Mouse (Mus musculus) cerebellum, postnatal 25 days (tissue): ENCODE measurements around the gene Dvl2.
A peak's percentile ranks its signal among the peaks of the same experiment; 100 is the strongest.

ENCODE experiments used
- DNase-seq, 2 experiments: peaks; one replicate each; pipeline ENCODE4 v3.0.0; 2021; ENCODE audit warnings: mixed read lengths in 2 of 2

Dvl2 gene

DNA sequence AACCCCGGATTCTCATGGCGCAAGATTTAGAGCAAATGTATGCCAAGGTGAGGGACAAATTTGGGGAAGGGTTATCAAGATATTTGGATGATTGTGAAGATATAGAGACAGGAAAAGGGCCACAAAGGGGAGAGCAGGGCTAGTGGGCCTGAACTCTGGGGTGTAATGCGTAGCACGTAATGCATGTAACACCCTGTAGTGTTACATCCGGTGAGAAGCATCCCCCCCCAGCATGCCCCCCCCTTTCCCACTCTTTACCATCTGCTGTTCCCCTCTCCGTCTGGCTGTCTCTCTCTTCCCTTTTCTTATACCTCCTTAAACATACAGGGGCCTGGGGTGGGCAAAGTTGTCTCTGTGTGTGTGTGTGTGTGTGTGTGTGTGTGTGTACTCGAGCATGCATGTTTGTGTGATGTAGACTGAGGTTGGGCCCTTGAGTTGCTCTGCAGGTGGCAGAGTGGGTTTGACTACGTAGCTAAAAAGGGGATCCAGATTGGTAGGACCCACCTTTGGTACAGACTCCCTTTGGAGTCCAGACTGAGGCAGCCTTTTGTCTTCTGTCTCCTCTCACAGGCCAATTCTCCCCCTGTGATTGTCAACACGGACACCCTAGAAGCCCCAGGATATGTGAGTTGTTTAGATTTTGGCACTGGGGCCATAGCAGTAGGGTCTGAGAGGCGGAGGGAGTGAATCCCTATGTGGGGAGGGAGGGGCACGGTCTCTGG lies 29.6 kb downstream of the Dvl2 start:
- DNase-seq, result no peak

DNA sequence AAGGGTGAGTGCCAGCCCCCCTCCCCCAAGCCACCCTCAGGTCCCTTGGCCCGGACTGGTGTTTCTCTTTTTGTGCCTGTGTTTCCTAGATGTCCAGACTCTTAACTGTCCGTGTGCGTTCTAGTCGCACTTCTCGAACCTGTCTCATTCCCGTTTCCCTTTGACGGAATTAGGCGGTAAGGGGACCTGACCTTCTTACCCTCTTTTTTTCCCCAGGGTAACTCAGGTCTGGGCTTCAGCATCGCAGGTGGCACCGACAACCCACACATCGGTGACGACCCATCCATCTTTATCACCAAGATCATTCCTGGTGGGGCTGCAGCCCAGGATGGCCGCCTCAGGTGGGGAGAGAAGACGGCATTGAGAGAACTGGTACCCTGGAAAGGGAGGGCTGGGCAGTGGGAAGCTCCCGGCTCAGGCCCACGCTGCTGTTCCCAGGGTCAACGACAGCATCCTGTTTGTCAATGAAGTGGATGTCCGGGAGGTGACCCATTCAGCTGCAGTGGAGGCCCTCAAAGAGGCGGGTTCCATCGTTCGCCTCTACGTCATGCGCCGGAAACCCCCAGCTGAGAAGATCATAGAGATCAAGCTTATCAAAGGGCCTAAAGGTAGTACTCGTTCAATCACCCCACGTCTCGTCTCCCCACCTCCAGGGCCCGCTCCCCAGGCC lies 30.4 kb downstream of the Dvl2 start:
- no peak for DNase-seq

DNA sequence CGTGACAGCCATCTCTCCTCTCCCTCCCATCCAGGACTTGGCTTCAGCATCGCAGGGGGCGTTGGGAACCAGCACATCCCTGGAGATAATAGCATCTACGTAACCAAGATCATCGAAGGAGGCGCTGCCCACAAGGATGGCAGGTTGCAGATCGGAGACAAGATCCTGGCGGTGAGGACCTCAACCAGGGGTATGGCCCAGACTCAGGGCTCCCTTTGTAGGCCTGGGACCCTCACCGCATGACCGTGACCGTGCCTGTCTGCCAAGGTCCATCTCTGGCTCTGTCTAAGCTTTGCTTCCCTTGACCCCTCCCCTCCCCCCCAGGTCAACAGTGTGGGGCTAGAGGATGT lies 30.9 kb downstream of the Dvl2 start:
- no peak for DNase-seq

DNA sequence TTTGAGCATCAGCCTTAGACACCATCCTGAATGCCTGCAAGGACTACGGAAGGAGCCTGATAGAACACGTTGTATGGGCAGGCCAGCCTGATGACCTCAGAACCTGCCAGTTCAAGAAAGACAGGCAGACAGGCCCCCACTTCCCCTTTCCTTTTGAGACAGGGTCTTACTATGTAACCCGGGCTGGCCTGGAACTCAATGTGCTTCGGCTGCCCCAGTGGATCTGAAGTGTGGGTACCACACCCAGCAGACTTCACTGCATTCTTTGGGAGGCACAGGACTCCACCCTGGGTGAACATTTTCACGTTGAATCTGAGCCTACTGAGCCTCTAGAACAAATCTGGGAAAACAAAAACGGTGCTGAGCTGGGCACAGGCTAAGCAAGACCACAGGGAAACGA lies 37.8 kb downstream of the Dvl2 start:
- no peak for DNase-seq

DNA sequence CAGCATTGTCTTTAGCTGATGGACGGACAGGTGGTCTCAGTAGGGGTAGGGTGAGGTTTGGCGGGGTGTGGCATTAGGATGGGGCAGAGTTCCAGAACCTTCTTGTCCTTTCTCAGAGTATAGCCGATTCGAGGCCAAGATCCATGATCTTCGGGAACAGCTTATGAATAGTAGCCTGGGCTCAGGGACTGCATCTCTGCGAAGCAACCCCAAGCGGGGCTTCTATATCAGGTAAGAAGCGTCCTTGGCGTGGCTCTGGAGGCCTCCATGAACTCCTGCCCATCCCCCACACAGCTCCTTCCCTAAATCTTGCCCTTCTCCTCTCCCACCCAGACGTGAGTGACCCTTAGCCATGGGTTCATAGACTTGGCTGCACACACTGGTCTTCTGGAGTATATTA lies 39.2 kb downstream of the Dvl2 start:
- no peak for DNase-seq

DNA sequence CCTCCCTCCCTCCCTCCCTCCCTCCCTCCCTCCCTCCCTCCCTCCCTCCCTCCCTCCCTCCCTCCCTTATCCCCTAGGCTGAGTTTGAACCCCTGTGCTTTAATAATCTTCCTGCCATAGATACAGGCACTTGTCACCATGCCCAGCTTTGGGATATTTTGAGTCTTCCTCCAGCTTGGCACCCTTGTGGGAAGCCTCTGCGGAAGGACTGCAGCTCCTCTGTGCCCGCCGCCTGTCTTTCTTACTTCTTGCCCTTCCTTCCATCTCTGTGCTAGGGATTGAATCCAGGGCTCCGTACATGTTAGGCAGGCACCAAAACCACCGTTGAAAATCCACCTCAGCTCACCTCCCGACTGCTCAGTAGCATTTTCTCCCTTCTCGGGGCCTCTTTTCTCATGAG lies 39.8 kb downstream of the Dvl2 start:
- DNase-seq, result peak in 1 of 2 experiments; percentile 57

DNA sequence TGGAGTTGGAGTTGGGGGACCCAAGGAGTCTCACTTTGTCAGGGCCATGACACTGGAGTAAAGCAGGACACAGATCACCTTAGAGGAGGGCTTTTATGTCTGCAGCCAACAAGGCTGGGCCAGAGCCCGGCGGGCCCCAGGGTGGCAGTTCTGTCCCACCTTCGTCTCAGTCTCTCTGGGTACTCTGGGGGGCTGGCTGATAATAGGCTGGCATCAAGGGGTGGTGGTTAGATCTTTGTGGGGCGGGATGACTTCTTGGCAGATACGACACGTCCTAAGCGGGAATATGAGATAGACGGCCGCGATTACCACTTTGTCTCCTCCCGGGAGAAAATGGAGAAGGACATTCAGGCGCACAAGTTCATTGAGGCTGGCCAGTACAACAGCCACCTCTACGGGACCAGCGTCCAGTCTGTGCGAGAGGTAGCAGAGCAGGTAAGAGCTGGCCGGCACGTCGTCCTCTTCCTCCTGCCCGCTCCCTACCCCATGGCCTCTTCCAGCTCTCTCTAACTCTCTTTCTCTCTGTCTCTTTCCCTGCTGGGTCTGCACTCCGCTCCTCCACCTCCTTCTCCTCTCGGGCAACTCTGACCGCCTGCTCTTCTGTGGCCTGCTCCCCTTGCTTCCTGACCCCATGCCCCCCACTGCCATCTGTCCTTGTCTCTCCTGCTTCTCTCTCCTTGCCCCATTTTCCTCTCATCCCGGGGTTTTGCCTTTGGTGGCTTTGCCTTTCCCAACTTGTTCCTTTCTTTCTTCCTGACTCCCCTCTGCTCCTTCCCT lies 42.1 kb downstream of the Dvl2 start:
- DNase-seq, result peak; percentile 17 to 47

DNA sequence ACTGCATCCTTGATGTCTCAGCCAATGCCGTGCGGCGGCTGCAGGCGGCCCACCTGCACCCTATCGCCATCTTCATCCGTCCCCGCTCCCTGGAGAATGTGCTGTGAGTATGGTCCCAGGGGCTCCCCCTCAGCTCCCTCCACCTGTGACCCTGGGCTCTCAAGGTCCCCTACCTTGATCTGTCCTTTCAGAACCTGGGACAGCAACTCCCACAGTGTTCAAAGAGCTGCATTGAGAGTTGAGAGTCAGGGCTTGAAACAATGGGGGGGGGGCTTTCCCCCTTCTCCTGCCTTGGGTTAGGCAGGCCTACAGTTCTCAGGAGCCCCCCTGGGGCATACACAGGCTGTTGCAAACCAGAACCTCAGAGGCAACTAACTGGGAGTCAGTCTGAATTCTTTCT lies 43.3 kb downstream of the Dvl2 start:
- DNase-seq, result no peak

DNA sequence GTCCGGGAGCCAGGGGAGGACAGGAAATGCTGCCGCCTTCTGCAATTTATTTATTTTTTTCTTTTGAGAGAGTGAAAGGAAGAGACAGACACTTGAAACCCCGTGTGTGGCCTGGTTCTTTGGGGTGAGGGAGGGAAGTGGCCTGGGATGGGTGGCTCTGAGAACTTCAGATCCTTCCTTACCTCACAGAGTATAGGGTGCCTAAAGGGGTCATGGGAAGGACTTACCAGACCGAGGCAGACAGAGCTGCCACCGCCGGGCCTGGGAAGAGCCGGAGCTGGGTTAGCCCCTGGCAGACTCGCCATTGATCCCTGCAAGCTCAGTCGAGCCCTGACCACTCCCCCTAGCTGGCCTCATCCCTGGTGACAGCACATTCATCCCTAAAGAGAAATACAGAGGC lies 45.0 kb downstream of the Dvl2 start:
- peak in 1 of 2 experiments; percentile 14 for DNase-seq

DNA sequence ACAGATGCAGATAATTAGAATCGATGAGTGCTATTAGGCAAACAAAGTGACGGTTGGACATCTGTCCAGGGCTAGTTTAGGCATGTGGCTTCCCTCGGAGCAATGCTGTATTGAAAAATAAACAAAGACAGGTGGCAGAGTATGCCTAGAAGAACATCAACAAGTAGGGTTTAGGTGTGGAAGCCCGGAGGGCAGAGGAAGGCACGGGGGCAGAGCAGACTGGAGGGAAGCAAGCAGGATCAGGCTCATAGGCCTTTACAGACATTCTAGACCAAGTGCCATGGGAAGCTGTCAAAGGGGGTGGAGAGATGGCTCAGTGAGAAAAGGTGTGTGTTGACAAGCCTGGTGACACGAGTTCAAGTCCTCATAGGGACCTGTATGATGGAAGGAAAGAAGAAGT lies 49.0 kb downstream of the Dvl2 start:
- DNase-seq, result no peak

DNA sequence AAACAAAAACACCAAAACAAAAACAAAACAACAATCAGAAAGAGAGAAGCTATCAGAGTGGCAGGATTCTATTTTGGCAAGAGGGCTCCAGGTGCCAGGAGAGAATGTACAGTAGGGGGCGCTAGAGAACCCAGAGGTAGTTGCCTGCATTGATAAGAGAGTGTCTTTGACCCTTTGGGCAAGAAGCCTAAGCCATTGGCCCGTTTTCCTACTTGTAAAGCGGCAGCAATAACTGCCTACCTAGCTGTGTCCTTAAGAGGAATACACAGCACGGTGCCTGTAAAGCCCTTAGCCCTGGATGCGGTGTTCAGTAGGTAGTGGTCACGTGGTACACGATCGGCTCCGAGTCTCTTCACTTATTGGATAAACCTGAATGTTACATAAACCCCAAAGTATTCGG lies 49.4 kb downstream of the Dvl2 start:
- peak; percentile 16 to 44 for DNase-seq

DNA sequence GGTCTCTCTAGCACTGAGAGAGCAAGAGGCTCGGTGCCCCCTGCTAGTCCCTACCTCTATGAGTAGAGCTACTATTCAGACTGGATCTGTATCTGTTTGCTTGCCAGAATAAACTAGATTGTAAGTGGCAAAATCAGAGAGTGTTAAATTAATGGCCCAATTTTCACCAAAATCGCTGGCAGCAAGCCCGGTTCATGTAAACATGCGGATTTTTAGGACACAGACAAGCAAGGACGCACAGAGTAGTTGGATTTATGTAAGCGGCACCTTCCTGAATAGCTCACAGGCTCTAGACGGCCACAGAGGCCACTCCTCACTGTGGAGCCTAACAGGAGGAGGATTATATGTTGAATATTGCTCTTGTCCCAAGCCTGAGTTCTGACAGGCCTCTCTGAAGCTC lies 52.8 kb downstream of the Dvl2 start:
- peak in 1 of 2 experiments; percentile 50 for DNase-seq

DNA sequence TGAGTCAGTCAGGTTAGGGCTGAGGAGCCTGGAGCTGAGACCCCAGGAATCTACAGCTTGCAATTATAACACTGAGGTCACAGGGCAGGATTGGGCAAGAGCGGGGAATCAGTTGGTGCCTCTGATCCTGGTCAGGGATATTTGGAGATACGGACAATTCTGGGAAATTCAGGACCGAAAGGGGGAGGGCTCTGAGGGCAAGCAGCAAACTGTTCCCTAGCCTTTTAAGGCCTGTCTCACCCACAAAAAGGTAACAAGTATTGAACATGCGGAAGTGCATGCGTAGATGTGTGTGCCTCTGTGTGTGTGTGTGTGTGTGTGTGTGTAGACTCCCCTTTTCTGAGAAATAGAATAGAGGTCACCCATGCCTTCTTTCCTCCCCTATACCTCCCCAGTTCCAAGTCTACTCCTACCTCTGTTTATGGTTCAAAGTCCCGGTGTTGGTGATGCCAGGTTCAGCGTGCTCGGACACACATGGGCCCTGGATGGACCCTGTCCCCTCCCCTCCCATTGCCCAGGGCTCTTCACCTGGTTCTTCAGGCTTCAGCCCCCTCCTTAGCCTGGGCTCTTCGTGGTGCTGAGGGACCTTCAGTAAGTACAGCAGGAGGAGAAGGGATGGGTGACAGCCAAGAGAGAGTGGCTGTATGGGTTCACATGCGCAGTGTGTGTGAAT lies 53.6 kb downstream of the Dvl2 start, which contains the start of gene Asgr1:
Asgr1 (plus strand) TSS at position 188 of the 673 bp plus-strand sequence.
- DNase-seq, result no peak

DNA sequence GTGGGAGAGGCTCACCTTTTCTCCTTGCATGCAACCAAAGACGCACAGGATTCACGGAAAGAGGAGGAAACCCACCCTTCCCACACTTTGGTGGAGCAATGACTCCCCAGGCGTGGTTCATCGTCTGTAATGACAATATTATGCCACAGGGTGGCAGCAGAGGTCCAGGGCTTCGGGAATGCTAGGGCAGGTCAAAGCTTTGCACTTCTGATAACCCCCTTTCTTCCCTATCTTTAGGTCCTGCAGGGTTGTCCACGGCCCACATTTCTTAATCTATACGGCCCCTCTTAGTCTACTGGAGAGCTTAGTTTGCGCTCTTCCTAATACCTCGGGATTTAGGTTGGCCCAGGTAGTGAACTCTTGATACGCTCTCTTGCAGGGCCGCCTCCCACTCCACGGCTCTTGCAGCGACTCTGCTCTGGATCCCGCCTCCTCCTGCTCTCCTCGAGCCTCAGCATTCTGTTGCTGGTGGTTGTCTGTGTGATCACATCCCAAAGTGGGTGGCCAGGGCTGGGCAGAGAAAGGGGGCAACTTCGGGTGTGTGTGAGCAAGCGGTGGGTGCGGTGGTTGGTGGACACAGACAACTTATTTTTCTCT lies 55.3 kb downstream of the Dvl2 start:
- DNase-seq, result peak; percentile 81 to 85

DNA sequence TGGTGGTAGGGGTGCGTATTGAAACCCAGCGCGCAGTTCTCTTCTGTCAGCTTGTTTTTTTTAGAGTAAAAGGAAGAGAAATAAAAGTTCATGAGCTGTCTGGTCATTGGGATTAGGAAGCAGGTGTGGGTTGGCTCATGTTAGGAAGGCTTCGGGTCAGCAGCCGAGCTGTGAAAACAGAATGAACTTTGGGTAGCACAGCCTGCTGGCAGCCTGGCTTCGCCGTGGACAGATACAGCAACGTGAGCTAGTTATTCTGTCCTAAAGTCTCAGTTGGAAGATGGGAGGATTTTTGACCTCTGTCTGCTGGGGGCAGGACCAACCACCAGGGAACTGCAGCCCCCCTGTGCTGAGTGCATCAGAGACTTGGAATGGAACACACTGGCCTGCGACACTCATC lies 57.4 kb downstream of the Dvl2 start:
- DNase-seq, result no peak

DNA sequence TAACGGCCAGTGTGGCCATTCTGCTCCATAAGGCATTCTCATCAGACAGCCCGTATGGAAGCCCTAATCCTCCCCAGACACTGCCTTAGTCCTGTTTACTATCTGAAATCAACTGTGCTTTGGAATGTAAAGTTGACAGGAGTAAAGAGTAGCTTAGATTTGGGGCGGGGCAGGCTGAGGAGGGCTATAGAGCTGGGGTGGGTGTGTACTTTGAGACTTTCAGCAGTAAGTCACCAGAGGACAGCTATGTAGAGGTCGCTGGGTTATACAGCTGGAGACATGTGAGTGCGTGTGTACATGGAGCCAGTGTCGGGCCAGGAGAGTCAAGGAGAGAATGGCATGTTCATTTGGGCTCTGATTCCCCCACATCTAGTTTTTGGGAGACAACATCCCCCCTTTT lies 59.5 kb downstream of the Dvl2 start:
- DNase-seq, result no peak
